Mouse (Mus musculus) lung, postnatal 0 days (tissue): ENCODE data around the gene Pdgfa. TPM values are rescaled to one million over a fixed set of nuclear protein-coding genes. Genes with fewer than 3 reads are reported as not detected.

ENCODE experiments used
- ATAC-seq: fragments of 200-750 bp; cut with Nextera tagmentation; 2 replicates; pipeline ENCODE4 v1.8.0; 2017; ENCODE audit warnings: moderate library complexity
- DNase-seq: peaks from one replicate; pipeline ENCODE4 v3.0.0-alpha.2; 2016; ENCODE audit warnings: low spot score
- H3K27ac ChIP-seq: fragments of 300-500 bp; sonication (generic); 2 replicates; pipeline ENCODE4 v1.5.1; 2014; ENCODE audit warnings: antibody characterized with exemption, mild to moderate bottlenecking, low read length, mixed read lengths
- H3K27me3 ChIP-seq: fragments of 300-500 bp; sonication (generic); replicated peaks from 2 replicates; pipeline ENCODE4 v1.6.1; 2014; ENCODE audit warnings: low read length, mixed read lengths; ENCODE audit not compliant: insufficient read depth
- H3K36me3 ChIP-seq: fragments of 300-500 bp; sonication (generic); 2 replicates; pipeline ENCODE4 v1.6.1; 2014; ENCODE audit warnings: low read length, mixed read lengths; ENCODE audit not compliant: insufficient read depth
- H3K4me1 ChIP-seq: fragments of 300-500 bp; sonication (generic); 2 replicates; pipeline ENCODE4 v1.6.1; 2014; ENCODE audit warnings: antibody characterized with exemption, low read depth, low read length, mixed read lengths; ENCODE audit not compliant: insufficient read depth
- H3K4me2 ChIP-seq: fragments of 300-500 bp; sonication (generic); replicated peaks from 2 replicates; pipeline ENCODE4 v1.6.1; 2014; ENCODE audit warnings: low read depth, mild to moderate bottlenecking, low read length, moderate library complexity, mixed read lengths
- H3K4me3 ChIP-seq: fragments of 300-500 bp; sonication (generic); 2 replicates; pipeline ENCODE4 v1.5.1; 2014; ENCODE audit warnings: low read depth, low read length
- H3K9ac ChIP-seq: fragments of 300-500 bp; sonication (generic); replicated peaks from 2 replicates; pipeline ENCODE4 v1.6.1; 2014; ENCODE audit warnings: low read depth, mild to moderate bottlenecking
- H3K9me3 ChIP-seq: fragments of 300-500 bp; sonication (generic); 2 replicates; pipeline ENCODE4 v1.6.1; 2016; ENCODE audit warnings: low read length, mixed read lengths
- CTCF ChIP-seq: IDR thresholded peaks from 2 replicates; pipeline ENCODE4 v1.5.1; 2016; ENCODE audit warnings: antibody characterized with exemption, mild to moderate bottlenecking
- EP300 ChIP-seq: IDR thresholded peaks from 2 replicates; pipeline ENCODE4 v1.6.1; 2016; ENCODE audit warnings: antibody characterized with exemption, mild to moderate bottlenecking, control low read depth
- WGBS: fragments of 180-500 bp; shearing (Covaris S2); extraction: QIAGEN DNeasy Blood & Tissue Kit; methylation state at CpG from one replicate; pipeline ENCODE4 v1.1.7; 2014; 5-methylcytosine and 5-hydroxymethylcytosine counted together
- polyA plus RNA-seq: library from polyadenylated mRNA; unstranded; fragments of >200 nt; fragmentation: Nextera tagmentation; extraction: Ambion mirVana; gene quantifications from 2 replicates; pipeline ENCODE4 v1.2.1, GENCODE M21; 2015

The Pdgfa gene
- polyA plus RNA-seq, 1 experiment from 2014 or later, result 108 TPM

- no peaks in the 10 kb centered on the region for H3K27me3 ChIP-seq
- H3K9ac ChIP-seq, result no peak overlapping the region
- H3K4me1 ChIP-seq, result no peaks in the 10 kb centered on the region
- DNase-seq, result peak; percentile 74
- no peak overlapping the region for H3K27ac ChIP-seq
- peak; percentile 79 for ATAC-seq
- H3K4me2 ChIP-seq, result no peak overlapping the region
- no peaks in the 10 kb centered on the region for H3K36me3 ChIP-seq
- H3K4me3 ChIP-seq, result no peak overlapping the region
- no peaks in the 10 kb centered on the region for H3K9me3 ChIP-seq
- WGBS, result 49% methylated on average over 14 of the region's 14 CpGs
- TF ChIP-seq EP300, result no peak
- TF ChIP-seq CTCF, result no peak
Measured at GRCm38 (mm10) chr5:139033406-139034317, 36.5 kb upstream of the Pdgfa start.

DNA sequence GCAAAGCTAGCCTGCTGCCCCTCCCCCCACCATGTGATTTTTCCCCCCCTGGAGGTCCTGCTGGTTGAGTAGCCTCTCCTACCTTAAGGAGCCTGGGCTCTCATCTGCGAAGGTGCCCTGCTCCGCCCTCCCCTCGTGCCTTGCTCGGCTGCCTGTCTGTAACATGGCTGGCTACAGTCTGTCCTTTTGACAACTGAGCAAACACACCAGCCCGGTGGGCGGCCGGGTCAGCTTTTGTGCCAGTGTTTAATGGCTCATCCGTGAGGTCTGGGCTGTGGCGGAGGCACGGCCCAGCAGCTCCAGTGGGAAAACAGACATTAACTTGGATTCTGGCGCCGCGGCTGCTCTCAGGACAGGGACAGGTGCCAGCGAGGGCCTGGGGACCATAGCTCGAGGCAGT lies 30.4 kb upstream of the Pdgfa start:
- Histone ChIP-seq H3K4me2 (no peak overlapping the region), H3K27ac (no peak overlapping the region), H3K9me3 (no peaks in the 10 kb centered on the region), H3K36me3 (no peaks in the 10 kb centered on the region), H3K9ac (no peak overlapping the region), H3K4me1 (no peaks in the 10 kb centered on the region), H3K27me3 (no peaks in the 10 kb centered on the region), H3K4me3 (no peak overlapping the region)
- WGBS, result 41% methylated on average over 15 of the region's 15 CpGs
- no peak for TF ChIP-seq EP300
- TF ChIP-seq CTCF, result no peak
- DNase-seq, result no peak
- ATAC-seq, result 0 out of 2 replicates have a peak, but pooled peaks have one; percentile 27

DNA sequence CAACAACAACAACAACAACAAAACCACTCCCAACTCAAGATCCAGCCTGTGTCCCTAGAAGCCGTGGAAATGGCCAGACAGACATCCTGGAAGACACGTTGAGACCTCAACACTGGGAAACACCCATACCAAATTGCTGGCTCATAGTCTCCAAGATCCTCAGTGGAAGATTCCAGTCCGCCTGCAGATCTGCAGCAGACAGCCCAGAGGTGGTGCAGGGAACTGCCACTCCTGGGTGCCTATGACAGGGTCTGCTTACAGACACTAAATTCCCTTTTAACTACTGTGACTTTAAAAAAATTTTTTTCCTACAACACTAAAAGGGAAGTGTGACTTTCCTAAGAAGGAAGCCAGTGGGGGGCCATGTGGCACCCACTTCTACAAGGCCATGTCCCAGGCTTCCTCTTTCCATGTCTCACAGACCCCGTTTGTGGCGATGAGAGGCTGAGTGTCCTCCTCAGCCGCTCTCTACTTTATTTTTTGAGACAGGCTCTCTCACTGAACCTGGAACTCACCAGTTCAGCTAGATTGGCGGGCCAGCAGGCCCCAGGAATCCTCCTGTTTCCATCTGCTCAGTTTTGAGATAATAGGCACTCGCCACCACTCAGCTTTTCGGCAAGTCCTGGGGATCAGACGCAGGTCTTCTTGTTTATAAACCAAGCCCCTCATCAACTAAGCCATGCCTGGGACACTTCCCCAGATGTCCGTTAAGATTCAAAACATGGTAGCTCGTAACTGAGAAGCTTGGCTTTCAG lies 27.4 kb upstream of the Pdgfa start:
- ATAC-seq (no peak), DNase-seq (peak; percentile 15)
- no peak overlapping the region for H3K9ac ChIP-seq
- no peaks in the 10 kb centered on the region for H3K27me3 ChIP-seq
- no peak overlapping the region for H3K4me2 ChIP-seq
- no peaks in the 10 kb centered on the region for H3K9me3 ChIP-seq
- H3K4me1 ChIP-seq, result no peaks in the 10 kb centered on the region
- TF ChIP-seq CTCF, result no peak
- TF ChIP-seq EP300, result no peak
- H3K27ac ChIP-seq, result no peak overlapping the region
- H3K4me3 ChIP-seq, result no peak overlapping the region
- H3K36me3 ChIP-seq, result no peaks in the 10 kb centered on the region
- 61% methylated on average over 12 of the region's 12 CpGs for WGBS

- Histone ChIP-seq H3K4me2 (no peak overlapping the region), H3K36me3 (no peaks in the 10 kb centered on the region), H3K9me3 (no peaks in the 10 kb centered on the region), H3K4me3 (no peak overlapping the region), H3K4me1 (no peaks in the 10 kb centered on the region; the same call in 1 of the 2 replicates), H3K27me3 (no peaks in the 10 kb centered on the region), H3K9ac (no peak overlapping the region), H3K27ac (no peak overlapping the region)
- no peak for ATAC-seq
- TF ChIP-seq EP300, result no peak
- no peak for TF ChIP-seq CTCF
- no peak for DNase-seq
- WGBS, result 50% methylated on average over 6 of the region's 6 CpGs
Measured at GRCm38 (mm10) chr5:139020595-139020994, 23.4 kb upstream of the Pdgfa start.

DNA sequence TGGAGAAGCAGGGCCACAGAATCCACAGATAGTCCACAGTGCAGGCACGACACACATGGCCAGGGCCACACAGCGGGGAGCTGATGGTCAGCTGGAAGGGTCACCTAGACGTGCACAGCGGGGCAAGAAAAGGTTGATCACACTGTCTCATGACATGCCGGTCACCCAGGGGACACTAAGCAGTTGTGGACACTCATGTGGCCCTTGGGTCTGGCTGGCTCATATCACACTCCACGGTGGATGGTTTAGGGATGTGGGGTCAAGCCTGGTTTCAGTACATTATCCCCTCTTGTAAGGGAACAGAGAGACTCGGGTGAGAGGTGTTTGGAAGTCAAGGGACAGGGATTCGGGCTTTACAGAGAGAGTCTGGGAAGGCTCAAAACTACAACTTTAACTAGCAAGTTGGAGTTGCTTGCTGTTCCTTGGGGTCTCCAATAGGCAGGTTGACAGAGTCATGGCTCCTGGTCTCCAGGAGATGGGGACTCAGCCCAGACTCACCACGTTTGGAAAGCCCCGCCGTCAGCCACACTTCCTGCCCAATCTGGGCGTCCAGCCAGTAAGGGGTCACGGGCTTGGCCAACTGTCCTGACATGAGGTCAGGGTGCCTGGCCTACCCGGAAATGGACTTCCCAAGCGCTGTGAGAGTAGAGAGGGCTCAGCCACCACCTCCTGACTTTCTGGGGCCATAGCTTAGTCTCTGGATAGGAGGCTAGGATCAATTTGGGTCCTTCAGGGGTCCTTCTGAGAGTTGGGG lies 20.4 kb upstream of the Pdgfa start:
- DNase-seq, result peak; percentile 70
- Histone ChIP-seq H3K4me3 (no peak overlapping the region), H3K9ac (no peak overlapping the region), H3K4me1 (peaks cover 4% of the 10 kb centered on the region; the same call in 1 of the 2 replicates), H3K36me3 (no peaks in the 10 kb centered on the region), H3K27me3 (no peaks in the 10 kb centered on the region), H3K4me2 (no peak overlapping the region), H3K9me3 (no peaks in the 10 kb centered on the region), H3K27ac (peak overlapping the region; percentile 51; the same call in 1 of the 2 replicates)
- peak; percentile 73 for ATAC-seq
- no peak for TF ChIP-seq EP300
- TF ChIP-seq CTCF, result peak; percentile 21; the same call in 1 of the 2 replicates
- 53% methylated on average over 15 of the region's 15 CpGs for WGBS

DNA sequence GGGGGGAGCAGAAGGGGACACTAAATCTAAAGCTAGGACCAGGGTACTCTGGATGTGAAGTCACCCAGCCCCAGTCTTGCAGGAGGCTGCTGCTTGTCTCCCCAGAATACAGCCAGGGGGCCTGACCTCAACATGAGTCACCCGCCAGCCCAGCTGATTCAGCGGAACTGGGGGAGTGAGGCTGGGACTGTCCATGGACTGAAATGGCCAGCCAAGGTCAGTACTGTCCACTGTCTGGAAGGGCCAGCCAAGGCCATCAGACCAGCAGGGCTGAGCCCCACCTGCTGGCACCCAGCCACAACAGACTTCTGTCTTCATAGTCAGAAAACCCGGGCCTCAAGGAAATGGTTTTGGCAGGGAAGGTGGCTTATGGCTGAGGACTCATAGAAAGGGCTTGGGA lies 17.9 kb upstream of the Pdgfa start:
- no peaks in the 10 kb centered on the region for H3K36me3 ChIP-seq
- H3K9ac ChIP-seq, result no peak overlapping the region
- no peak overlapping the region for H3K27ac ChIP-seq
- H3K4me2 ChIP-seq, result no peak overlapping the region
- peak; percentile 73 for ATAC-seq
- H3K4me1 ChIP-seq, result peaks cover 4% of the 10 kb centered on the region; the same call in 1 of the 2 replicates
- 35% methylated on average over 3 of the region's 3 CpGs for WGBS
- peak; percentile 48 for DNase-seq
- TF ChIP-seq CTCF (peak; percentile 35), EP300 (no peak)
- H3K9me3 ChIP-seq, result no peaks in the 10 kb centered on the region
- no peak overlapping the region for H3K4me3 ChIP-seq
- H3K27me3 ChIP-seq, result no peaks in the 10 kb centered on the region
